Mouse (Mus musculus) heart, adult 2 months (tissue): ENCODE measurements around the gene Slc24a2.

ENCODE experiments used
- CTCF ChIP-seq: fragments of 200-600 bp; IDR thresholded peaks from 2 replicates; pipeline ENCODE4 v1.8.1; 2022; ENCODE audit warnings: antibody characterized with exemption, mild to moderate bottlenecking, moderate library complexity
- EP300 ChIP-seq: fragments of 200-500 bp; IDR thresholded peaks from 2 replicates; pipeline ENCODE4 v1.6.1; 2011; ENCODE audit warnings: low read depth, low read length, control low read depth; ENCODE audit not compliant: insufficient read depth
- POLR2A ChIP-seq: fragments of 200-500 bp; IDR thresholded peaks from 2 replicates; pipeline ENCODE4 v1.6.1; 2011; ENCODE audit warnings: mild to moderate bottlenecking, low read depth, low read length, control low read depth; ENCODE audit not compliant: insufficient read depth

DNA sequence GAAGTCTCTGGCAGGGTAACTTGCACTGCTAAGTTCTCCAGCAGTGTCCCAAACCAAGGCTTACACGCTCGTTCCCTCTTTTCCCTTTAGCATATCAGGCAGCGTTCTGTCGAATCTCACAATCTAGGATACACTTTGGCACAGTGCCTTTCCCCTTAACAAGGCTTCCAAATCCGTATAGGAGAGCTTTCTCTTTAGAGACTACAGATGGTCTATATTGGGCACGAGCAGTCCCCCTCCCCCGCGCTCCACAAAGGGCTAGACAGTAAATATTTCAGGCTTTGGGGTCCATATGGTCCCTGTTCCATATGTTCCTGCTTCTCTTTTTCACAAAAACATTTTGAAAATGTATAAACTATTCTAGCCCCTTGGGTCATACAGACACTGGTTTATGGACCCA lies 205.7 kb downstream of the Slc24a2 start:
- TF ChIP-seq CTCF (no peak), POLR2A (no peak), EP300 (no peak)
